Mouse (Mus musculus) forebrain, postnatal 0 days (tissue): ENCODE results near the gene Clcnka. TPM values are rescaled to one million over a fixed set of nuclear protein-coding genes. Genes with fewer than 3 reads are reported as not detected.

Experiments used
- ATAC-seq: fragments of 200-750 bp; cut with Nextera tagmentation; 2 replicates; pipeline ENCODE4 v1.8.0; 2017; ENCODE audit warnings: mild to moderate bottlenecking, moderate library complexity
- DNase-seq: peaks from one replicate; pipeline ENCODE4 v3.0.0-alpha.2; 2015
- H3K27ac ChIP-seq: fragments of 300-500 bp; sonication (generic); 2 replicates; pipeline ENCODE4 v1.5.1; 2014; ENCODE audit warnings: low read depth, mild to moderate bottlenecking, antibody characterized with exemption, low read length, moderate library complexity, mixed read lengths
- H3K27me3 ChIP-seq: fragments of 300-500 bp; sonication (generic); 2 replicates; pipeline ENCODE4 v1.6.1; 2014; ENCODE audit warnings: mild to moderate bottlenecking, low read length, mixed read lengths; ENCODE audit not compliant: insufficient read depth
- H3K36me3 ChIP-seq: fragments of 300-500 bp; sonication (generic); 2 replicates; pipeline ENCODE4 v1.6.1; 2014; ENCODE audit warnings: mild to moderate bottlenecking, moderate library complexity; ENCODE audit not compliant: insufficient read depth
- H3K4me1 ChIP-seq: fragments of 300-500 bp; sonication (generic); 2 replicates; pipeline ENCODE4 v1.6.1; 2014; ENCODE audit warnings: antibody characterized with exemption; ENCODE audit not compliant: insufficient read depth
- H3K4me2 ChIP-seq: fragments of 300-500 bp; sonication (generic); 2 replicates; pipeline ENCODE4 v1.6.1; 2014; ENCODE audit warnings: low read depth, mild to moderate bottlenecking, moderate library complexity
- H3K4me3 ChIP-seq: fragments of 300-500 bp; sonication (generic); 2 replicates; pipeline ENCODE4 v1.5.1; 2014; ENCODE audit warnings: low read depth, low read length, mixed read lengths
- H3K9ac ChIP-seq: fragments of 300-500 bp; sonication (generic); 2 replicates; pipeline ENCODE4 v1.6.1; 2014; ENCODE audit warnings: mild to moderate bottlenecking
- H3K9me3 ChIP-seq: fragments of 300-500 bp; sonication (generic); 2 replicates; pipeline ENCODE4 v1.6.1; 2016; ENCODE audit warnings: low read length
- CTCF ChIP-seq: sonication (generic); IDR thresholded peaks from 2 replicates; pipeline ENCODE4 v1.5.1; 2016; ENCODE audit warnings: antibody characterized with exemption, control low read depth, low read depth
- WGBS: fragments of 180-500 bp; shearing (Covaris S2); extraction: QIAGEN DNeasy Blood & Tissue Kit; methylation state at CpG from one replicate; pipeline ENCODE4 v1.1.7; 2014; 5-methylcytosine and 5-hydroxymethylcytosine counted together
- microRNA-seq, 2 experiments: library from miRNA; unstranded; fragments of <30 nt; microRNA quantifications; one replicate each; pipeline ENCODE4; 2016
- polyA plus RNA-seq: library from polyadenylated mRNA; unstranded; fragments of >200 nt; fragmentation: Nextera tagmentation; extraction: Ambion mirVana; gene quantifications from 2 replicates; pipeline ENCODE4 v1.2.1, GENCODE M21; 2015
- total RNA-seq: library from RNA; depleted of rRNA; stranded (reverse); fragments of >200 nt; gene quantifications from 2 replicates; pipeline ENCODE4 v1.2.3, GENCODE M21; 2014; rRNA removed

Clcnka gene
- total and polyA plus RNA-seq, 2 experiments from 2014 or later, result 0.10 to 0.24 TPM

DNA sequence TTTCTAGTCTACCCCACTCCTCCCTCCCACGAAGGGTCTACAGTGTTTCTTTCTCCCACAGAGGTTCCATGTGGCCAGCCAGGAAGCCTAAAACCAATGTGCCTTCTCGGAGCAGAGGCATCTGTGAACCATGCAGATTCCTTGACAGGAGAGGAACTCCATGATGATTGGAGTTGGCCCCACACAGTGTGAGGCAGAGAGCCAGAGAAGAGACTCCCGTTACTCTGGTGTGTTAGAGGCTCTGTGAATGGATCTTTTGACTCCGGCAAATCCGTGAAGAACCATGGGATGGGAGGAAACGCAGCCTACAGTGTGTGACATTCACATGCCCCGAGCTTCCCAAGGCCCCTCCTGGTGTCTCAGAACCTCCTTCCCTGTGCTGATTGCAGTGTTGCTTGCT lies 55.0 kb downstream of the Clcnka start:
- ATAC-seq (peak; percentile 12; the same call in 1 of the 2 replicates), DNase-seq (no peak)
- WGBS, result 55% methylated on average over 7 of the region's 7 CpGs
- Histone ChIP-seq H3K27ac (no peak overlapping the region), H3K36me3 (no peaks in the 10 kb centered on the region), H3K4me1 (no peaks in the 10 kb centered on the region), H3K9me3 (no peaks in the 10 kb centered on the region), H3K27me3 (no peaks in the 10 kb centered on the region), H3K4me2 (no peak overlapping the region), H3K4me3 (no peak overlapping the region), H3K9ac (no peak overlapping the region)
- TF ChIP-seq CTCF, result no peak

GRCm38 (mm10) chr4:141341477-141341876 lies 57.0 kb downstream of the Clcnka start:
- Histone ChIP-seq H3K4me2 (no peak overlapping the region), H3K27me3 (no peaks in the 10 kb centered on the region), H3K36me3 (no peaks in the 10 kb centered on the region), H3K4me3 (no peak overlapping the region), H3K4me1 (no peaks in the 10 kb centered on the region), H3K27ac (no peak overlapping the region), H3K9ac (no peak overlapping the region), H3K9me3 (no peaks in the 10 kb centered on the region)
- no peak for TF ChIP-seq CTCF
- DNase-seq, result no peak
- no peak for ATAC-seq
- 69% methylated on average over 7 of the region's 7 CpGs for WGBS

DNA sequence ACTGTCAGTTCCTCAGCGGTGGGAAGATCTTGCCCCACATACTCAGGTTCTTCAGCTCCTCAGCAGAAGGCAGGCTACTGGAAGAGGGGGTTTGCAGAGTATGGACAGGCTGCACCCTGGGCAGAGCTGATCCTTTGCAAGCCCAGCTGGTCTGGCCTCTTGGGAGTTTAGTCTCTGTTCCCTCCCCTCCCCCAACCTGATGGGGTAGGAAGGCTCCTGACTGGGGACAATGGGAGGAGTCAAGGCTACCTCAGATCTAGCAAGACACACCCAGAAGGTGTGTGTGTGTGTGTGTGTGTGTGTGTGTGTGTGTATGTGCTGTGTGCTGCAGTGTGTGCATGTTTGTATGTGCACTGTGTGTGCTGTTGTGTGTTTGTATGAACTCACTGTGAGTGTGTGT lies 59.7 kb downstream of the Clcnka start:
- Histone ChIP-seq H3K27me3 (no peaks in the 10 kb centered on the region), H3K4me1 (no peaks in the 10 kb centered on the region), H3K4me2 (no peak overlapping the region), H3K9me3 (no peaks in the 10 kb centered on the region), H3K27ac (no peak overlapping the region), H3K9ac (no peak overlapping the region), H3K36me3 (no peaks in the 10 kb centered on the region), H3K4me3 (no peak overlapping the region)
- TF ChIP-seq CTCF, result no peak
- WGBS, result 28% methylated on average over 1 of the region's 1 CpGs
- ATAC-seq, result no peak
- DNase-seq, result no peak

GRCm38 (mm10) chr4:141337986-141338385 lies 60.5 kb downstream of the Clcnka start:
- no peak for DNase-seq
- no peak overlapping the region for H3K4me3 ChIP-seq
- H3K9ac ChIP-seq, result no peak overlapping the region
- no peaks in the 10 kb centered on the region for H3K27me3 ChIP-seq
- whole genome bisulfite sequencing, result 52% methylated on average over 6 of the region's 6 CpGs
- no peaks in the 10 kb centered on the region for H3K36me3 ChIP-seq
- no peaks in the 10 kb centered on the region for H3K4me1 ChIP-seq
- no peak overlapping the region for H3K27ac ChIP-seq
- H3K4me2 ChIP-seq, result no peak overlapping the region
- ATAC-seq, result no peak
- TF ChIP-seq CTCF, result no peak
- no peaks in the 10 kb centered on the region for H3K9me3 ChIP-seq

- TF ChIP-seq CTCF, result no peak
- 31% methylated on average over 6 of the region's 6 CpGs for WGBS
- peak; percentile 16; the same call in 1 of the 2 replicates for ATAC-seq
These were observed 62.3 kb downstream of the Clcnka start for GRCm38 (mm10) chr4:141336196-141336595.

GRCm38 (mm10) chr4:141335263-141335796 lies 63.2 kb downstream of the Clcnka start:
- TF ChIP-seq CTCF, result no peak
- WGBS, result 5% methylated on average over 3 of the region's 3 CpGs
- no peak overlapping the region for H3K27ac ChIP-seq
- DNase-seq (no peak), ATAC-seq (peak; percentile 83)
- H3K4me3 ChIP-seq, result no peak overlapping the region
- no peak overlapping the region for H3K9ac ChIP-seq
- no peak overlapping the region for H3K4me2 ChIP-seq
- H3K9me3 ChIP-seq, result no peaks in the 10 kb centered on the region
- H3K27me3 ChIP-seq, result no peaks in the 10 kb centered on the region
- no peaks in the 10 kb centered on the region for H3K4me1 ChIP-seq
- no peaks in the 10 kb centered on the region for H3K36me3 ChIP-seq

More at GRCm38 (mm10) chr4:141336196-141336595, 62.3 kb downstream of the Clcnka start:
- H3K27ac ChIP-seq, result no peak overlapping the region
- H3K9ac ChIP-seq, result no peak overlapping the region
- H3K27me3 ChIP-seq, result no peaks in the 10 kb centered on the region
- no peaks in the 10 kb centered on the region for H3K4me1 ChIP-seq
- H3K36me3 ChIP-seq, result no peaks in the 10 kb centered on the region
- no peaks in the 10 kb centered on the region for H3K9me3 ChIP-seq
- H3K4me3 ChIP-seq, result no peak overlapping the region
- H3K4me2 ChIP-seq, result no peak overlapping the region
- DNase-seq, result no peak

GRCm38 (mm10) chr4:141334695-141335094 lies 63.8 kb downstream of the Clcnka start:
- Histone ChIP-seq H3K36me3 (no peaks in the 10 kb centered on the region), H3K27ac (no peak overlapping the region), H3K4me1 (no peaks in the 10 kb centered on the region), H3K27me3 (no peaks in the 10 kb centered on the region), H3K4me2 (no peak overlapping the region), H3K4me3 (no peak overlapping the region), H3K9ac (no peak overlapping the region), H3K9me3 (no peaks in the 10 kb centered on the region)
- 42% methylated on average over 5 of the region's 5 CpGs for WGBS
- DNase-seq (no peak), ATAC-seq (0 out of 2 replicates have a peak, but pooled peaks have one; percentile 6)
- no peak for TF ChIP-seq CTCF

Small RNA genes within 50 kb of the gene (microRNA-seq; reads per million reads assigned to microRNA genes)
- 0 reads per million in 2 experiments for gene Gm25690

Other genes starting within 250 kb of the Clcnka start
- gene Rsg1, start 184.8 kb downstream of the Clcnka start, total RNA-seq, result 4.5 and 6.9 TPM in 2 replicates
- 3.7 and 5.2 TPM in 2 replicates for gene Rsg1, start 184.8 kb downstream of the Clcnka start, polyA plus RNA-seq
- 0.95 and 1.6 TPM in 2 replicates for gene Arhgef19, start 159.2 kb downstream of the Clcnka start, total RNA-seq
- gene Arhgef19, start 159.2 kb downstream of the Clcnka start, polyA plus RNA-seq, result 0.52 and 0.90 TPM in 2 replicates
- gene Epha2, start 97.5 kb downstream of the Clcnka start, total RNA-seq, result 1.2 and 1.4 TPM in 2 replicates
- 0.33 and 0.39 TPM in 2 replicates for gene Epha2, start 97.5 kb downstream of the Clcnka start, polyA plus RNA-seq
- gene Fam131c, start 30.5 kb downstream of the Clcnka start, total RNA-seq, result 48.8 and 50.4 TPM in 2 replicates
- gene Fam131c, start 30.5 kb downstream of the Clcnka start, polyA plus RNA-seq, result 28.9 and 37.0 TPM in 2 replicates
- gene Clcnkb, start 17.3 kb upstream of the Clcnka start, total RNA-seq, result 0.08 TPM in 1 of 2 replicates, not detected in the other
- 0.25 TPM in 1 of 2 replicates, not detected in the other for gene Clcnkb, start 17.3 kb upstream of the Clcnka start, polyA plus RNA-seq
- not detected in 2 replicates for gene Hspb7, start 22.1 kb upstream of the Clcnka start, total RNA-seq
- gene Hspb7, start 22.1 kb upstream of the Clcnka start, polyA plus RNA-seq, result not detected in 2 replicates
- gene Srarp, start 37.4 kb upstream of the Clcnka start, total RNA-seq, result 2.4 and 4.6 TPM in 2 replicates
- 0.63 and 0.69 TPM in 2 replicates for gene Srarp, start 37.4 kb upstream of the Clcnka start, polyA plus RNA-seq
- 42.1 and 51.5 TPM in 2 replicates for gene Zbtb17, start 45.9 kb upstream of the Clcnka start, total RNA-seq
- gene Zbtb17, start 45.9 kb upstream of the Clcnka start, polyA plus RNA-seq, result 32.8 and 34.8 TPM in 2 replicates
- 21.7 and 24.7 TPM in 2 replicates for gene Spen, start 139.9 kb upstream of the Clcnka start, total RNA-seq
- gene Spen, start 139.9 kb upstream of the Clcnka start, polyA plus RNA-seq, result 6.0 and 10.7 TPM in 2 replicates
- 20.8 and 22.3 TPM in 2 replicates for gene Fblim1, start 207.4 kb upstream of the Clcnka start, total RNA-seq
- gene Fblim1, start 207.4 kb upstream of the Clcnka start, polyA plus RNA-seq, result 24.9 and 26.1 TPM in 2 replicates
- 0.33 and 0.54 TPM in 2 replicates for gene Tmem82, start 219.9 kb upstream of the Clcnka start, total RNA-seq
- 0.21 and 0.24 TPM in 2 replicates for gene Tmem82, start 219.9 kb upstream of the Clcnka start, polyA plus RNA-seq
- 4.0 and 4.8 TPM in 2 replicates for gene Slc25a34, start 225.1 kb upstream of the Clcnka start, total RNA-seq
- gene Slc25a34, start 225.1 kb upstream of the Clcnka start, polyA plus RNA-seq, result 0.72 and 1.1 TPM in 2 replicates